Mouse (Mus musculus) megakaryocyte, embryonic 14.5 days (primary cell): ENCODE measurements around the gene Isyna1.

Source experiments
- FLI1 ChIP-seq: IDR thresholded peaks from 2 replicates; pipeline ENCODE4 v1.6.1; 2012; ENCODE audit warnings: low read length, inconsistent platforms, mixed read lengths
- GATA1 ChIP-seq: IDR thresholded peaks from 3 replicates; pipeline ENCODE4 v1.6.1; 2012; ENCODE audit warnings: mixed read lengths, low read length, inconsistent platforms, borderline replicate concordance

- no peak for TF ChIP-seq FLI1
- no peak for TF ChIP-seq GATA1
Observed at GRCm38 (mm10) chr8:70634066-70634465, 39.9 kb downstream of the Isyna1 start.
